Mouse (Mus musculus) bone marrow, adult 2 months (tissue): Measurements from ENCODE around the gene Lgmn. TPM values are rescaled to one million over a fixed set of nuclear protein-coding genes. Genes with fewer than 3 reads are reported as not detected.

ENCODE experiments used
- H3K27ac ChIP-seq: fragments of 200-500 bp; 2 replicates; pipeline ENCODE4 v1.5.1; 2012; ENCODE audit warnings: low read depth, mild to moderate bottlenecking, control low read depth, inconsistent platforms, low read length; ENCODE audit not compliant: control insufficient read depth, poor library complexity, insufficient read depth
- H3K4me1 ChIP-seq: fragments of 200-500 bp; 2 replicates; pipeline ENCODE4 v1.6.1; 2011; ENCODE audit warnings: low read length; ENCODE audit not compliant: control insufficient read depth, insufficient read depth
- H3K4me3 ChIP-seq: fragments of 200-500 bp; replicated peaks from 2 replicates; pipeline ENCODE3; 2011; ENCODE audit warnings: mild to moderate bottlenecking, low read depth, low read length, control low read depth; ENCODE audit not compliant: control insufficient read depth
- CTCF ChIP-seq: fragments of 200-500 bp; IDR thresholded peaks from 2 replicates; pipeline ENCODE4 v1.5.1; 2011; ENCODE audit warnings: low read length, control low read depth; ENCODE audit not compliant: control insufficient read depth, insufficient read depth
- POLR2A ChIP-seq: fragments of 200-500 bp; IDR thresholded peaks from 2 replicates; pipeline ENCODE4 v1.6.1; 2011; ENCODE audit warnings: low read depth, mild to moderate bottlenecking, control low read depth, low read length, borderline replicate concordance; ENCODE audit not compliant: control insufficient read depth
- WGBS: fragments of 180-500 bp; shearing (Covaris S2); methylation state at CpG from one replicate; pipeline ENCODE4 v1.1.7; 2018; 5-methylcytosine and 5-hydroxymethylcytosine counted together
- polyA plus RNA-seq: library from polyadenylated mRNA; stranded (reverse); fragments of >200 nt; gene quantifications from 2 replicates; pipeline ENCODE4 v1.2.4, GENCODE M21; 2011; ENCODE audit warnings: low replicate concordance; ENCODE audit not compliant: missing spikeins, insufficient read depth, insufficient read length

The Lgmn gene
- polyA plus RNA-seq, 1 experiment: 35.4 TPM

DNA sequence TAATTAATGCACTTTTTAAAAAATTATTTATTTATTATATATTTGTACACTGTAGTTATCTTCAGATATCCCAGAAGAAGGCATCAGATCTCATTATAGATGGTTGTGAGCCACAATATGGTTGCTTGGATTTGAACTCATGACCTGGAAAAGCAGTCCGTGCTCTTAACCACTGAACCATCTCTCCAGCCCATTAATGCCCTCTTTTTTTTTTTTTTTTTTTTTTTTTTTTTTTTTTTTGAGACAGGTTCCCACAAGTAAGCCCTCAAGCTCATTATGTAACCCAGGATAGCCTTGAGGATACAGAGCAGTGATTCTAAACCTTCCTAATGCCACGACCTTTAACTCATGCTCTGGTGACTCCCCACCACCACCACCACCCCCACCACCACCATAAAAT lies 48.5 kb downstream of the Lgmn start:
- 75% methylated on average over 2 of the region's 2 CpGs for whole genome bisulfite sequencing
- TF ChIP-seq POLR2A (no peak), CTCF (no peak)
- no peak overlapping the region for H3K4me3 ChIP-seq
- H3K27ac ChIP-seq: no peak overlapping the region
- H3K4me1 ChIP-seq: no peaks in the 10 kb centered on the region

- TF ChIP-seq POLR2A: no peak
- no peak for TF ChIP-seq CTCF
- WGBS: 73% methylated on average over 8 of the region's 8 CpGs
- no peak overlapping the region for H3K27ac ChIP-seq
- H3K4me3 ChIP-seq: no peak overlapping the region
- H3K4me1 ChIP-seq: no peaks in the 10 kb centered on the region
Observed at GRCm38 (mm10) chr12:102390042-102390441, 49.6 kb downstream of the Lgmn start.

DNA sequence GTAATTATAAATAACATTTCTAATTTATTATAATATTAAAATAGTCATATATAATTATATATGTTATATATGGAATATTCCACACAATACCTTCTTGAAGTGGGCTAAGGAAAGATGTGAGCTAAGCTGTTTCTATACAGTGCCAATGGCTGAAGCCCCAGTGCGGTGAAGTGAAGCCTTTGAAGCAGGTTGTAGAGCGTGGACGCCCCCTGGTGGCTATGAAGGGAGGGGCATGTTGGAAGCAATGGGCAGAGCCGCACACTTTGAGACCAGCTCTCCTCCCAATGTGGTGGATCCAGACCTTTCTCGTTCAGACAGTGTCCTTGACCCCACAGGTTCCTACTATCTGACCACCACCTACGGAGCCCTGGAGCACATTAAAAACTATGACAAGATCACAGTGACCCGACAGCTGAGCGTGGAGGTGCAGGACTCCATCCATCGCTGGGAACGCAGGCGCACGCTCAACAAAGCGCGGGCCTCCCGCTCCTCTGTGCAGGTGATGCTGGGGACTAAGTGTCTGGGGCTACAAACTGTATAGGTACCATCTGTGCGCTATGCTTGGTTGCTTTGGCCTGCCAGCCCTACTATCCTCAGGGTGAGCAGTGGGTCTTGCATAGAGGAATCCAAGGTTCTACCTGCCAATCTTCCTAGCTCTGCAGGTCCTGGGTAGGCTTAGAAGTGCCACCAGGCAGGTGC lies 52.2 kb downstream of the Lgmn start:
- 70% methylated on average over 16 of the region's 16 CpGs for WGBS
- Histone ChIP-seq H3K4me1 (peaks cover 4% of the 10 kb centered on the region; the same call in 1 of the 2 replicates), H3K27ac (no peak overlapping the region)

GRCm38 (mm10) chr12:102384819-102385218 lies 54.8 kb downstream of the Lgmn start:
- Histone ChIP-seq H3K27ac (no peak overlapping the region), H3K4me1 (peaks cover 7% of the 10 kb centered on the region; the same call in 1 of the 2 replicates), H3K4me3 (no peak overlapping the region)
- TF ChIP-seq POLR2A (no peak), CTCF (peak; percentile 18; the same call in 1 of the 2 replicates)
- WGBS: 37% methylated on average over 3 of the region's 3 CpGs

More for the DNA sequence above, 52.2 kb downstream of the Lgmn start:
- H3K4me3 ChIP-seq: no peak overlapping the region
- TF ChIP-seq CTCF (peak; percentile 93), POLR2A (no peak)

GRCm38 (mm10) chr12:102383288-102383687 lies 56.3 kb downstream of the Lgmn start:
- no peak for TF ChIP-seq CTCF
- TF ChIP-seq POLR2A: no peak
- 50% methylated on average over 9 of the region's 9 CpGs for WGBS
- Histone ChIP-seq H3K4me1 (peaks cover 7% of the 10 kb centered on the region; the same call in 1 of the 2 replicates), H3K4me3 (no peak overlapping the region), H3K27ac (no peak overlapping the region)

- 42% methylated on average over 8 of the region's 8 CpGs for WGBS
- TF ChIP-seq POLR2A (no peak), CTCF (no peak)
Observed at GRCm38 (mm10) chr12:102382180-102382579, 57.4 kb downstream of the Lgmn start.

GRCm38 (mm10) chr12:102372322-102372721 lies 67.3 kb downstream of the Lgmn start:
- Histone ChIP-seq H3K4me3 (no peak overlapping the region), H3K4me1 (peaks cover 9% of the 10 kb centered on the region; the same call in 1 of the 2 replicates), H3K27ac (no peak overlapping the region)
- 65% methylated on average over 3 of the region's 3 CpGs for WGBS
- no peak for TF ChIP-seq POLR2A
- no peak for TF ChIP-seq CTCF

More at GRCm38 (mm10) chr12:102382180-102382579, 57.4 kb downstream of the Lgmn start:
- Histone ChIP-seq H3K4me1 (peaks cover 7% of the 10 kb centered on the region; the same call in 1 of the 2 replicates), H3K4me3 (no peak overlapping the region), H3K27ac (peak overlapping the region; percentile 17; the same call in 1 of the 2 replicates)

GRCm38 (mm10) chr12:102370931-102371500 lies 68.6 kb downstream of the Lgmn start:
- Histone ChIP-seq H3K4me1 (peaks cover 18% of the 10 kb centered on the region), H3K4me3 (peak overlapping the region; percentile 37), H3K27ac (no peak overlapping the region)
- TF ChIP-seq POLR2A: no peak
- TF ChIP-seq CTCF: no peak
- 69% methylated on average over 4 of the region's 4 CpGs for WGBS
